Mouse (Mus musculus): ENCODE measurements around the gene Tgfb1. TPM values are rescaled to one million over a fixed set of nuclear protein-coding genes. Genes with fewer than 3 reads are reported as not detected.
A peak's percentile ranks its signal among the peaks of the same experiment; 100 is the strongest.

Tgfb1 gene
- polyA plus RNA-seq, 1 experiment from 2014 or later, result 1.8 TPM

GRCm38 (mm10) chr7:25736920-25737319, 50.1 kb downstream of the Tgfb1 start:
- Histone ChIP-seq H3K4me1 (ENCODE audit: control insufficient read depth, insufficient read depth, low read length) (no peaks in the 10 kb centered on the region), H3K4me2 (ENCODE audit: low read depth, low read length) (no peak overlapping the region), H3K9ac (ENCODE audit: low read depth, low read length) (no peak overlapping the region), H3K9me3 (ENCODE audit: control insufficient read depth, low read length) (no peaks in the 10 kb centered on the region), H3K27me3 (replicated peaks; ENCODE audit: control insufficient read depth, insufficient read depth, low read length) (no peaks in the 10 kb centered on the region), H3K27ac (ENCODE audit: low read length) (no peak overlapping the region), H3K36me3 (ENCODE audit: control insufficient read depth, insufficient read depth, low read length) (peaks cover 37% of the 10 kb centered on the region), H3K4me3 (ENCODE audit: low read length) (no peak overlapping the region)
- no peak for ATAC-seq
- 94% methylated on average over 2 of the region's 2 CpGs for WGBS

- no peaks in the 10 kb centered on the region for H3K27me3 ChIP-seq (replicated peaks; ENCODE audit: control insufficient read depth, insufficient read depth, low read length)
- no peak for ATAC-seq
- no peak overlapping the region for H3K27ac ChIP-seq (ENCODE audit: low read length)
- no peak overlapping the region for H3K9ac ChIP-seq (ENCODE audit: low read depth, low read length)
- H3K4me1 ChIP-seq (ENCODE audit: control insufficient read depth, insufficient read depth, low read length), result no peaks in the 10 kb centered on the region
- peaks cover 29% of the 10 kb centered on the region for H3K36me3 ChIP-seq (ENCODE audit: control insufficient read depth, insufficient read depth, low read length)
- H3K9me3 ChIP-seq (ENCODE audit: control insufficient read depth, low read length), result no peaks in the 10 kb centered on the region
- no peak overlapping the region for H3K4me2 ChIP-seq (ENCODE audit: low read depth, low read length)
- 90% methylated on average over 3 of the region's 3 CpGs for WGBS
- no peak overlapping the region for H3K4me3 ChIP-seq (ENCODE audit: low read length)
Observed at GRCm38 (mm10) chr7:25738277-25738676, 51.5 kb downstream of the Tgfb1 start.

- no peak for ATAC-seq
- no peak overlapping the region for H3K4me3 ChIP-seq (ENCODE audit: low read length)
- H3K27ac ChIP-seq (ENCODE audit: low read length), result no peak overlapping the region
- peaks cover 28% of the 10 kb centered on the region for H3K36me3 ChIP-seq (ENCODE audit: control insufficient read depth, insufficient read depth, low read length)
- no peak overlapping the region for H3K9ac ChIP-seq (ENCODE audit: low read depth, low read length)
- H3K4me1 ChIP-seq (ENCODE audit: control insufficient read depth, insufficient read depth, low read length), result no peaks in the 10 kb centered on the region
- WGBS, result 71% methylated on average over 3 of the region's 3 CpGs
- no peaks in the 10 kb centered on the region for H3K27me3 ChIP-seq (replicated peaks; ENCODE audit: control insufficient read depth, insufficient read depth, low read length)
- no peak overlapping the region for H3K4me2 ChIP-seq (ENCODE audit: low read depth, low read length)
- no peaks in the 10 kb centered on the region for H3K9me3 ChIP-seq (ENCODE audit: control insufficient read depth, low read length)
Observed at GRCm38 (mm10) chr7:25746844-25747243, 60.0 kb downstream of the Tgfb1 start.

- Histone ChIP-seq H3K27ac (ENCODE audit: low read length) (no peak overlapping the region), H3K36me3 (ENCODE audit: control insufficient read depth, insufficient read depth, low read length) (peaks cover 2% of the 10 kb centered on the region; the same call in 1 of the 2 replicates)
- ATAC-seq, result no peak
Observed at GRCm38 (mm10) chr7:25753076-25753475, 66.3 kb downstream of the Tgfb1 start.

GRCm38 (mm10) chr7:25753643-25754438, 67.0 kb downstream of the Tgfb1 start:
- H3K4me3 ChIP-seq (ENCODE audit: low read length), result peak overlapping the region; percentile 95
- H3K4me2 ChIP-seq (ENCODE audit: low read depth, low read length), result peak overlapping the region; percentile 73
- H3K9me3 ChIP-seq (ENCODE audit: control insufficient read depth, low read length), result no peaks in the 10 kb centered on the region
- peak overlapping the region; percentile 99 for H3K9ac ChIP-seq (ENCODE audit: low read depth, low read length)
- no peaks in the 10 kb centered on the region for H3K36me3 ChIP-seq (ENCODE audit: control insufficient read depth, insufficient read depth, low read length)
- H3K27ac ChIP-seq (ENCODE audit: low read length), result peak overlapping the region; percentile 98
- WGBS, result under 1% methylated on average over 45 of the region's 46 CpGs
- no peaks in the 10 kb centered on the region for H3K27me3 ChIP-seq (replicated peaks; ENCODE audit: control insufficient read depth, insufficient read depth, low read length)
- H3K4me1 ChIP-seq (ENCODE audit: control insufficient read depth, insufficient read depth, low read length), result peaks cover 11% of the 10 kb centered on the region
- ATAC-seq, result peak; percentile 10

More at GRCm38 (mm10) chr7:25753076-25753475, 66.3 kb downstream of the Tgfb1 start:
- H3K27me3 ChIP-seq (replicated peaks; ENCODE audit: control insufficient read depth, insufficient read depth, low read length), result no peaks in the 10 kb centered on the region
- peak overlapping the region; percentile 95 for H3K4me3 ChIP-seq (ENCODE audit: low read length)
- peak overlapping the region; percentile 99 for H3K9ac ChIP-seq (ENCODE audit: low read depth, low read length)
- H3K9me3 ChIP-seq (ENCODE audit: control insufficient read depth, low read length), result no peaks in the 10 kb centered on the region
- H3K4me2 ChIP-seq (ENCODE audit: low read depth, low read length), result peak overlapping the region; percentile 73
- H3K4me1 ChIP-seq (ENCODE audit: control insufficient read depth, insufficient read depth, low read length), result peaks cover 11% of the 10 kb centered on the region

- peak overlapping the region; percentile 99 for H3K9ac ChIP-seq (ENCODE audit: low read depth, low read length)
- H3K4me2 ChIP-seq (ENCODE audit: low read depth, low read length), result peak overlapping the region; percentile 73; the same call in 1 of the 2 replicates
- no peaks in the 10 kb centered on the region for H3K9me3 ChIP-seq (ENCODE audit: control insufficient read depth, low read length)
- peak overlapping the region; percentile 98 for H3K27ac ChIP-seq (ENCODE audit: low read length)
- H3K4me1 ChIP-seq (ENCODE audit: control insufficient read depth, insufficient read depth, low read length), result peaks cover 11% of the 10 kb centered on the region
- no peaks in the 10 kb centered on the region for H3K36me3 ChIP-seq (ENCODE audit: control insufficient read depth, insufficient read depth, low read length)
- peak overlapping the region; percentile 95 for H3K4me3 ChIP-seq (ENCODE audit: low read length)
- under 1% methylated on average over 29 of the region's 30 CpGs for WGBS
- H3K27me3 ChIP-seq (replicated peaks; ENCODE audit: control insufficient read depth, insufficient read depth, low read length), result no peaks in the 10 kb centered on the region
- ATAC-seq, result no peak; the same call in 1 of the 2 replicates
Observed at GRCm38 (mm10) chr7:25754439-25754737, 67.6 kb downstream of the Tgfb1 start.

Other genes with a start within 250 kb of the Tgfb1 start
- 40.6 and 46.7 TPM in 2 replicates for gene Ceacam1, start 209.4 kb upstream of the Tgfb1 start, polyA plus RNA-seq (2015; fragmentation: Nextera tagmentation; extraction: Ambion mirVana)
- not detected in 2 replicates for gene Ceacam2, start 147.1 kb upstream of the Tgfb1 start, polyA plus RNA-seq (2015; fragmentation: Nextera tagmentation; extraction: Ambion mirVana)
- gene Erich4, start 71.1 kb upstream of the Tgfb1 start, polyA plus RNA-seq (2015; fragmentation: Nextera tagmentation; extraction: Ambion mirVana), result 31.8 and 43.6 TPM in 2 replicates
- gene Dmac2, start 67.6 kb upstream of the Tgfb1 start, polyA plus RNA-seq (2015; fragmentation: Nextera tagmentation; extraction: Ambion mirVana), result 41.8 and 43.4 TPM in 2 replicates
- 6.8 and 7.5 TPM in 2 replicates for gene B3gnt8, start 60.3 kb upstream of the Tgfb1 start, polyA plus RNA-seq (2015; fragmentation: Nextera tagmentation; extraction: Ambion mirVana)
- gene Bckdha, start 28.0 kb upstream of the Tgfb1 start, polyA plus RNA-seq (2015; fragmentation: Nextera tagmentation; extraction: Ambion mirVana), result 49.3 and 50.9 TPM in 2 replicates
- 82.6 and 87.2 TPM in 2 replicates for gene Exosc5, start 27.8 kb upstream of the Tgfb1 start, polyA plus RNA-seq (2015; fragmentation: Nextera tagmentation; extraction: Ambion mirVana)
- gene Tmem91, start 11.8 kb upstream of the Tgfb1 start, polyA plus RNA-seq (2015; fragmentation: Nextera tagmentation; extraction: Ambion mirVana), result 1.6 and 2.1 TPM in 2 replicates
- gene B9d2, start 6.2 kb upstream of the Tgfb1 start, polyA plus RNA-seq (2015; fragmentation: Nextera tagmentation; extraction: Ambion mirVana), result 21.4 and 22.5 TPM in 2 replicates
- 21.6 and 22.0 TPM in 2 replicates for gene Ccdc97, start 32.1 kb downstream of the Tgfb1 start, polyA plus RNA-seq (2015; fragmentation: Nextera tagmentation; extraction: Ambion mirVana)
- 33.9 and 35.7 TPM in 2 replicates for gene Hnrnpul1, start 67.8 kb downstream of the Tgfb1 start, polyA plus RNA-seq (2015; fragmentation: Nextera tagmentation; extraction: Ambion mirVana)
- gene Axl, start 101.7 kb downstream of the Tgfb1 start, polyA plus RNA-seq (2015; fragmentation: Nextera tagmentation; extraction: Ambion mirVana), result 48.8 and 58.1 TPM in 2 replicates
- 39.1 and 41.3 TPM in 2 replicates for gene Cyp2s1, start 129.9 kb downstream of the Tgfb1 start, polyA plus RNA-seq (2015; fragmentation: Nextera tagmentation; extraction: Ambion mirVana)
- not detected in 2 replicates for gene Cyp2b10, start 210.6 kb downstream of the Tgfb1 start, polyA plus RNA-seq (2015; fragmentation: Nextera tagmentation; extraction: Ambion mirVana)